Mouse (Mus musculus): ENCODE measurements around the gene Spp1.
"Not testable (repeated sequence)": the region's sequence is repeated elsewhere in the genome, so short reads cannot be mapped to it uniquely, and the experiment has no call there.

Spp1 gene

DNA sequence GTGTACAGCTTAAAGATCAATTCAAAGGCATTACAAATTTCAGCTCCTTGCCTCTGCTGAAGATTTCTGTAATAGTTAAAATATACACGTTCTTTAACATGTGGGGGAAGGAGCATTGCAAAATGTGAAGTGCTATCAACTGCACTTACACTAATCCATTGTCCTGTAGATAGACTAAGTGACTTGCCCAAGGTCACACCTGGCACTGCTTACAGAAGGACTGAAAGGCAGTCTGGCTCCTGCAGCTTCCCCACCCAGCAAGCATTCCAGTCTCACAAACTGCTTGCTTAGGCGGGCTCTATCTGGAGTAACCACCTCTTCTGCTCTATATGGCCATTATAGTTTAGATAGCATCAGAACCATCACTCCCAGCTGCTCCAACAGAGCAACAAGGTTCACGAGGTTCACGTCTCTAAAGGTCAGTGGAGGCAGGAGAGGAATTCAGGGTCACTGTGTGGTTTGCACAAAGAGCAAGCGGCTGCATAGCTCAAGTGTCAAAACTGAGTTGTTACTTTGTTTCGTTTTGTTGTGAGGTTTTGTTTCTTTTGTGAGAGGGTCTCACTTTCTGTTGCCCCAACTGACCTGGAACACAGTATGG, 851 bp upstream of the Spp1 start:
- no peak for DNase-seq (ENCODE audit: extremely low spot score, low read depth, low spot score)

DNA sequence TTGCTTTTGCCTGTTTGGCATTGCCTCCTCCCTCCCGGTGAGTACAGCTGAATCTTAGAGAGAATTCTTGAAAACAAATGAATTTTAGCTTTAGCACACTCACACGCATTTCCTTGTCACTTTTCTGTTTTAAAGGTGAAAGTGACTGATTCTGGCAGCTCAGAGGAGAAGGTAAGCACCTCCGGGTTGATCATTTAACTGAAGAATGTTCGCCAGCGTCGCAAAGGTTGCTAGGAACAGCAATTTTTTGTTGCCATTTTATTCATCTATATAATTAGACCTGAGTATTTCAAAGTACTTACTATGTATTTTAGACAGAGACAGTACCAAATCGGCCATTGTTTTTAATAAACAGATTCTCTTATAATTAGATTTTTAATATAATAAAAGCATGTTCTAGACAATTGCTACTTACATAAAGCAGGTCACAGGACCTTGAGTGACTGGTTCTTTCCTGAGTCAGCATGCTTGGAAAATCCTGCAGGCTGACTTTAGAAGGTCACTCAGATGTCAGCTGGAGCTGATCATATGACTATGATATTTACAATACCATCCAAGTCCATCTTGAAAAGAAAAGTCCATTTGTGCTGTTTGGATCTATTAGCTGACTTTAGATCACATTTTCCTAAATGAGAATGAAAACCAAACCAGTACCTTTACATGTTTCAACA, 1.6 kb downstream of the Spp1 start:
- DNase-seq (ENCODE audit: extremely low spot score, low read depth, low spot score) = no peak

DNA sequence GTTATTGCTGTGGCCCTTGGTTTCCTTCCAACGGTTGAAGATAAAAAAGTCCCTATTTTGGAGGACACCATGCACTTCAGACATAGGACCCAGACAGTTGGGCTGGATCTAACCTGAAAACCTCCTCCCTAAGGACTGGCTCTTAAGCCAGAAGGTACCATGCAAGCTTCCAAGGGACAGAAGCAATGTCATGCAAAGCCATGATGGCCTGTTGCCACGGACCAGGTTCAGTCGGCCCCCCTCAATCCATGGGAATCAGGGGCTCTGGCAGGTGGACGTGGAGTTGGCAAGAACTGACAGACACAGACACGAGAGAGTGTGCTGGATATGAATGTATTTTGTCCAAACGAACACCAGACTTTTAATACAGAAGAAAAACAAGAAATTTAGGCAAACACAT, 7.5 kb downstream of the Spp1 start:
- DNase-seq (ENCODE audit: extremely low spot score, low read depth, low spot score) = no peak

GRCm38 (mm10) chr5:104442850-104443249, 7.9 kb downstream of the Spp1 start:
- DNase-seq (ENCODE audit: extremely low spot score, low read depth, low spot score) = no peak

- no peak for DNase-seq (ENCODE audit: extremely low spot score, low read depth, low spot score)
Measured at GRCm38 (mm10) chr5:104446156-104446555, 11.2 kb downstream of the Spp1 start.

GRCm38 (mm10) chr5:104448346-104448745, 13.4 kb downstream of the Spp1 start:
- DNase-seq (ENCODE audit: extremely low spot score, low read depth, low spot score) = not testable (repeated sequence)

GRCm38 (mm10) chr5:104449491-104449890, 14.6 kb downstream of the Spp1 start:
- DNase-seq (ENCODE audit: extremely low spot score, low read depth, low spot score) = no peak

DNA sequence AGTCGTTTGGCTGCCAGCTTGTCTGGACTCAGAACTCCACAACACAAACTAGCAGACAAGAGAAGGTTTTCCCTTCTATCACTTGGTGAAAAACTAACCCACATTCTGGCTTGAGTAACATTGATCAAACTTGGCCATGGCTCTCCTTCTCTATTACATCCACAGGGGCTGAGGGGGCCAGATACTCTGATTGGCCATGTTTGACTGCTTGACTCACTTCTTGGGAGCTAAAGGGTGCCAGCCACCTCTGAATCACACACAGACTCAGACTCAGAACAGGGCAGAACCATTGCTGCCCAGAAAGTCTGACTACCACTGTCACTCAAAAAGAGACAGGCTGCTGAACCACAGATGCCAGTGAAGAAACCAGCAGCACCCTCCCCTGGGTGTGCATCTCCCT, 18.2 kb downstream of the Spp1 start:
- DNase-seq (ENCODE audit: extremely low spot score, low read depth, low spot score) = no peak

GRCm38 (mm10) chr5:104454564-104454963, 19.6 kb downstream of the Spp1 start:
- no peak for DNase-seq (ENCODE audit: extremely low spot score, low read depth, low spot score)

- no peak for DNase-seq (ENCODE audit: extremely low spot score, low read depth, low spot score)
Measured at GRCm38 (mm10) chr5:104458832-104459705, 24.2 kb downstream of the Spp1 start, which contains the start of gene Pkd2. TSS of gene Pkd2 (plus strand) at chr5:104459450.

DNA sequence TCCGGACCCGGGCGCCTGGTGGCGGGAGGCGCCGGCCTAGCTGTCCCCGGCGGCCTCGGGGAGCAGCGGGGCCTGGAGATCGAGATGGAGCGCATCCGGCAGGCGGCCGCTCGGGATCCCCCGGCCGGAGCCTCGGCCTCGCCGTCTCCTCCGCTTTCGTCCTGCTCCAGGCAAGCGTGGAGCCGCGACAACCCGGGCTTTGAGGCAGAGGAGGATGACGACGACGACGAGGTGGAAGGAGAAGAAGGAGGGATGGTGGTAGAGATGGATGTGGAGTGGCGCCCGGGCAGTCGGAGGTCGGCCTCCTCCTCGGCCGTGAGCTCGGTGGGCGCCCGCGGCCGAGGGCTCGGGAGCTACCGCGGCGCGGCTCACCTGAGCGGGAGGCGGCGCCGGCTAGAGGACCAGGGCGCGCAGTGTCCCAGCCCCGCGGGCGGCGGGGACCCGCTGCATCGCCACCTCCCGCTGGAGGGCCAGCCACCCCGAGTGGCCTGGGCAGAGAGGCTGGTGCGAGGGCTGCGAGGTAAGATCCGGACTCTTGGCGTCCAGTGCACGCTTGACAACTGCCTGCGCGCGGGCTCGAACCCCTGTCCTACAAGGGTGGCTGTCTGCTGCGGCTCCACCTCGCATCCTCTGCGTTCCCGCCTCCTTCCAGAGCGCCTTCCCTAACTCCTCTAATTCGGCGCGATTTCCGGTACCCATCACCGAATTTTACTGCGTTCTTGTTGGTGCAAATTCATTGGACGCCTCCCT, 25.0 kb downstream of the Spp1 start:
- no peak for DNase-seq (ENCODE audit: extremely low spot score, low read depth, low spot score)

DNA sequence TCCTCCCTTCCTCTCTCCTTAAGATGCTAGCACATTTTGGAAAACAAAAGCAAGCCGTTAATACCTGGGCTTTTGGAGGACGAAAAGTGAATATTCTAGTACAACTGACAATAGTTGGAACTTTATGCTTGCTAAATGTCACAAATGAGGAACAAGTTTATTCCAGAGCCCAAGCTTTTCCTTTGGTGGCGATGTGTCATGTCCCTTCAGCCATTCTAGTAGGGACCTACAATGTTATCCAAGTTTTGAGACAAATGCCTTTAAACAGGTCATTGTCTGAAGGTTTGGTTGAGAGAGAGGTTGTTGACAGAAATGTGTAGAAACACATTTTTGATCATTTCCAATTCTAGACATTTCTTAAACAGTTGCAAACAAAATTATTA, 25.5 kb downstream of the Spp1 start:
- DNase-seq (ENCODE audit: extremely low spot score, low read depth, low spot score) = no peak

DNA sequence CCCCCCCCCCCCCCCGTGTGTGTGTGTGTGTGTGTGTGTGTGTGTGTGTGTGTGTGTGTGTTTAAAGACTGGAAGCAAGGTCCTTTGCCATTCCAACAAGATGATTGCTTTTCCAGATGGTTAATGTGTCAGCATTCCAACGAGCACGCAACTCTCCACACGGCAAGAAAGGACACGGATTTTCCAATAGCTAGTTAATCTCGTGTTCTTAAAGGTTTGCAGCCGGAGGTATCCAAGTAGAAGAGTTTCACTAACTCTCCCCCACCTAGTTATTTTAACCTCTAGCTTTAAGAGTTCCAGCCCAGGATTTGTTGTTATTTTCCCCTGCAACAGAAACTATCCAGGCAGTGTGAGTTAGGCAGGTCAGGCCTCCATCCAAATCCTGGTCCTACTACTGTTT, 25.9 kb downstream of the Spp1 start:
- no peak for DNase-seq (ENCODE audit: extremely low spot score, low read depth, low spot score)

DNA sequence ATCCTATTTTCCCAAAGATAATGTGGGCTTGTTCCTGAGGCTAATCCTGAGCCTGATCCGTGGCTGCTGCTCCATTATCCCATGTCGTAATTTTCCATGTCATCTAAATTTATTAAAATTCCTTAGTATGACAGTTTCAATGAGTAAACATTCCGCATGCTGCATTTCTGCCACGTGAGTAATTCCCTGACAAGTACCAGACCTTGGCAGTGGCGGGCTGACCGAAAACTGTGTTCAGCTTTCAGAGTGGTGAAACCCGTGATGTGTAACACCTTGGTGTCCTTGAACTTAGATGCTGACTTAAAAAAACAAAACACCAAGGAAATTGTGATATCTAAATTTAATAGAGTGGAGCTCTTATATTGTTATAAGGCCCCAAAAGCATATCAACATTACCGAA, 30.4 kb downstream of the Spp1 start:
- no peak for DNase-seq (ENCODE audit: extremely low spot score, low read depth, low spot score)

DNA sequence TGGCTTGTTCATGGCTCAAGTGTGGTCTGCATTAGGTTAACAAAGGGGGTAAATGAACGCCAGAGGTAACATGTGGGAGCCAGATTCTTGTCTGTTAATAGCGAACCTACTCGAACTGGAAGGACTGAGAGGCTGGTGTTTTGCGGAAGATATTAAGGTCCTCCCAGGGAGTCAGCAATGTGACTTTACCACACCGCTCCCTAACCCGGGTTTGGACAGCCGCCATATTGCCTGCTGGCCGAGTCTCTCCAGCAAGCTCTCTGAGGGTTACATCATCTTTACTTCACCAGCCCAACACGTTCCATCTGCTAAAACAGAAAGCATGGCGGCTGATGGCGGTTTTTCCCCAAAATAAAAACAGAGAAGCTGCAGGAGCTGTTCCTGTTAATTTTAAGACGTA, 30.8 kb downstream of the Spp1 start:
- DNase-seq (ENCODE audit: extremely low spot score, low read depth, low spot score) = no peak

- no peak for DNase-seq (ENCODE audit: extremely low spot score, low read depth, low spot score)
Measured at GRCm38 (mm10) chr5:104466816-104467215, 31.9 kb downstream of the Spp1 start.

DNA sequence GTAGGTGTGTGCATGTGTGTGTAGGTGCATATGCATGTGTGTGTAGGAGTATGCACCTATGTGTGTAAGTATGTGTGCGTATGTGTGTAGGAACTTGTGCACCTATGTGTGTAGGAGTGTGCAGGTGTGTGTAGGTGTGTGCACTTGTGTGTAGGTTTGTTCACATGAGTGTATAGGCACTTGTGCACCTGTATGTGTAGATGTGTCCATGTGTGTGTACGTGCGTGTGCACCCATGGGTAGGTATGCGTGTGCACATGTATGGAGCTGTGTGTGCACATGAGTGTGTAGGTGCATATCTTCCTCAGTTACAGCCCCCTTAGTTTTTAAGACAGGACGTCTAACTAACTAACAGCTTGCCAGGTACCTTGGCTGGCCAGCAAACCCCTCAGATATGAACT, 33.7 kb downstream of the Spp1 start:
- DNase-seq (ENCODE audit: extremely low spot score, low read depth, low spot score) = no peak

GRCm38 (mm10) chr5:104470981-104471391, 36.1 kb downstream of the Spp1 start:
- no peak for DNase-seq (ENCODE audit: extremely low spot score, low read depth, low spot score)

DNA sequence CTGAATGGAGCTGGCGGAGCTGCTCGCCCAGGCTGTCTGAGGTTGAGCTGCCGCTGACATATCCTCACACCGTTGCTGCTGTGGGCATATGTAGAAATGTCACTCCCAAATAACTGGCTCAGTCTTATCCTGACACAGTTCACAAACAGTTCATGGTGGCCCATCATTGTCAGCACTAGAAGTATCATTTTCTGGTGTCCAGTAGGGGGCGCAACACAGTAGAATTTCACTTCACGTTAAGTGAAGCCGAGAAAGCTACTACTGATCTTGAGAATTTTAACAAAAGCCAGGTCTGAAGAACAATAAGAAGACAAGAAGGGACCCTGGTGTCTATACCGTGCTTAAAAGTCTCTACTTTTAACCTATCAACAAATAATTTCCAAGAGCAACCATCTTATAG, 37.5 kb downstream of the Spp1 start:
- DNase-seq (ENCODE audit: extremely low spot score, low read depth, low spot score) = no peak

GRCm38 (mm10) chr5:104480367-104480766, 45.4 kb downstream of the Spp1 start:
- no peak for DNase-seq (ENCODE audit: extremely low spot score, low read depth, low spot score)

DNA sequence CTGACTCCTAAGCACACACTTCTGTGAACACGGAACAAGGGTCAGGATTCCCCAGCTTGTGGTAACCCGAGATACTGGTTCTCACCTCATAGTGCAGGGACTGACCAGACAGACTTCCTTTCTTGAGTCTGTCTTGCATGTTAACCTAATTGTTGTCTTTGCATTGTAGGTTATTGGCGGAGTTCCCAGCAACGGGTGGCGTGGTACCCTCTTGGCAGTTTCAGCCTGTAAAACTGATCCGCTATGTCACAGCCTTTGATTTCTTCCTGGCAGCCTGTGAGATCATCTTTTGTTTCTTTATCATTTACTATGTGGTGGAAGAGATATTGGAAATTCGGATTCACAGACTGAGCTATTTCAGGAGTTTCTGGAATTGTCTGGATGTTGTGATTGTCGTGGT, 47.9 kb downstream of the Spp1 start:
- no peak for DNase-seq (ENCODE audit: extremely low spot score, low read depth, low spot score)

All from hindlimb bud, embryonic 11.5 days (tissue).